Mouse (Mus musculus) kidney, embryonic 14.5 days (tissue): ENCODE measurements around the gene Ap2b1. TPM values are rescaled to one million over a fixed set of nuclear protein-coding genes. Genes with fewer than 3 reads are reported as not detected.

Source experiments
- ATAC-seq: fragments of 200-750 bp; cut with Nextera tagmentation; 2 replicates; pipeline ENCODE4 v1.8.0; 2017; ENCODE audit warnings: moderate number of reproducible peaks, mild to moderate bottlenecking, moderate TSS enrichment, moderate library complexity; ENCODE audit not compliant: low FRiP score, low TSS enrichment
- H3K27ac ChIP-seq: fragments of 300-500 bp; sonication (generic); 2 replicates; pipeline ENCODE4 v1.5.1; 2014; ENCODE audit warnings: low read depth, mild to moderate bottlenecking, low read length, moderate library complexity, mixed read lengths
- H3K27me3 ChIP-seq: fragments of 300-500 bp; sonication (generic); 2 replicates; pipeline ENCODE4 v1.6.1; 2014; ENCODE audit warnings: mild to moderate bottlenecking, low read length; ENCODE audit not compliant: control insufficient read depth, insufficient read depth
- H3K36me3 ChIP-seq: fragments of 300-500 bp; sonication (generic); 2 replicates; pipeline ENCODE4 v1.6.1; 2014; ENCODE audit warnings: low read length, mixed read lengths; ENCODE audit not compliant: control insufficient read depth, insufficient read depth
- H3K4me1 ChIP-seq: fragments of 300-500 bp; sonication (generic); 2 replicates; pipeline ENCODE4 v1.6.1; 2014; ENCODE audit warnings: low read length, mixed read lengths; ENCODE audit not compliant: control insufficient read depth, insufficient read depth
- H3K4me2 ChIP-seq: fragments of 300-500 bp; sonication (generic); replicated peaks from 2 replicates; pipeline ENCODE4 v1.6.1; 2014; ENCODE audit warnings: low read depth, mild to moderate bottlenecking, low read length
- H3K4me3 ChIP-seq: fragments of 300-500 bp; sonication (generic); 2 replicates; pipeline ENCODE4 v1.5.1; 2014; ENCODE audit warnings: mild to moderate bottlenecking, low read length
- H3K9ac ChIP-seq: fragments of 300-500 bp; sonication (generic); 2 replicates; pipeline ENCODE4 v1.6.1; 2014; ENCODE audit warnings: low read depth, mild to moderate bottlenecking, low read length, moderate library complexity
- H3K9me3 ChIP-seq: fragments of 300-500 bp; sonication (generic); 2 replicates; pipeline ENCODE4 v1.6.1; 2016; ENCODE audit warnings: low read length; ENCODE audit not compliant: control insufficient read depth
- WGBS: fragments of 180-500 bp; shearing (Covaris S2); extraction: QIAGEN DNeasy Blood & Tissue Kit; methylation state at CpG from one replicate; pipeline ENCODE4 v1.1.7; 2014; 5-methylcytosine and 5-hydroxymethylcytosine counted together
- polyA plus RNA-seq: library from polyadenylated mRNA; unstranded; fragments of >200 nt; fragmentation: Nextera tagmentation; extraction: Ambion mirVana; gene quantifications from 2 replicates; pipeline ENCODE4 v1.2.1, GENCODE M21; 2014

The Ap2b1 gene
- polyA plus RNA-seq, 1 experiment from 2014 or later = 83.8 TPM

DNA sequence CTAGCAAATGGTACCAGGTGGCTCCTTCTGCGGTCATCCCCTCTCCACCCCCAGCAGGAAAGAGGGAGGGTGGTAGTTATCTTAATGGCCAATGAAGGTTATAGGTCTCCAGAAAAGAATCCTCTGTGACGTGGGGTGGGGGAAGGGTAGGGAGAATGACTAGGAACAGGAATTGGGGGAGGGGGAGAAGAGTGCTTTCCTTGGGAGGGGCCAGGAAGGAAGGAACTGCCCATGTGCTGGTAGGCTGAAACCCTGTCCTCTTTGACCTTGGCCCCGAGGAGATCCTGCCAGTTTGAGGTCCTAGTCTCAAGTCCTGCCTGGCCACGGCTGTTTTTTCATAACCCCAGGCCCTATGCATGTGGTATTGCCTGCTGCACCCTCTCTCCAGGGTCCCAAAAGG lies 150.5 kb downstream of the Ap2b1 start:
- H3K4me2 ChIP-seq = no peak overlapping the region
- WGBS = 8% methylated on average over 4 of the region's 4 CpGs
- no peak overlapping the region for H3K9ac ChIP-seq
- no peaks in the 10 kb centered on the region for H3K9me3 ChIP-seq
- no peak overlapping the region for H3K4me3 ChIP-seq
- H3K27ac ChIP-seq = peak overlapping the region; percentile 76; the same call in 1 of the 2 replicates
- no peaks in the 10 kb centered on the region for H3K36me3 ChIP-seq
- H3K27me3 ChIP-seq = peaks cover 20% of the 10 kb centered on the region
- H3K4me1 ChIP-seq = peaks cover 22% of the 10 kb centered on the region
- ATAC-seq = no peak

DNA sequence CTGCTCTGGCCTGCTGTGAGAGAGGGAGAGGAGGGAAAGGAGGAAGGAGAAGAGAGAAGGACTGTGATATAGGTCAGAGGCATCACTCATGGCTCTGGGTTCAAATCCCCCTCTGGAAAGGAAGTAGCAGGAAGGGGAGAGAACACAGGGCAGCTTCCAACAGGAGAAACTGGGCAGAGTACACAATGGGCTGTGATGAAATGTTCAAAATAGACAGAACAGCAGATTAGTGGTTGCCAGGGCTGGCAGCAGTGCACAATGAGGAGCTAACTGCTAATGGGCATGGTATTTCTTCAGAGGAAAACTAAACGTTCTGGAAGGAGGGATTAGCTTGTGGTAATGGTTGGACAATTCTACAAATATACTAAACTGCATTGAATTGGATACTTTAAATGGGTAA lies 151.7 kb downstream of the Ap2b1 start:
- Histone ChIP-seq H3K27me3 (peaks cover 8% of the 10 kb centered on the region; the same call in 1 of the 2 replicates), H3K36me3 (no peaks in the 10 kb centered on the region), H3K4me2 (no peak overlapping the region), H3K27ac (no peak overlapping the region), H3K4me3 (no peak overlapping the region), H3K4me1 (peaks cover 25% of the 10 kb centered on the region), H3K9ac (no peak overlapping the region), H3K9me3 (no peaks in the 10 kb centered on the region)
- ATAC-seq = no peak
- 49% methylated on average over 1 of the region's 1 CpGs for WGBS

DNA sequence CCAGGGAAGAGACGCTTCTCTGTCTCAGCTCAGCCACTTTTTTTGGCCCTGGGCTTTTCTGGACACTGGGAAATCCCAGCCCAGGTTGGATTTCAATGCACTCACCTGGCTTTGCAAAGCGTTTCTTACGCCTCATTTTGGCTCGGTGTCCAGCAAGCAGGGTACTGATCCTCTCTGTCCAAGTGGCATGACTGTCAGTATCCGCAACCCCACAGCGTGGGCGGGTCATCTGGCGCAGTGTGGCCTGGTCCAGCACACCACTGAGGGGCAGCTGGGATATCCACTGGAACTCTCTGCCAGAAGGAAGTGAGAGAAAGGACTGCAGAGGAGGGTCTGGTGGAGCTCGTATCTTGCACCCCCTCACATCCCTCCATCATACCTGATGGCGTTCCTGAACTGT lies 152.5 kb downstream of the Ap2b1 start:
- Histone ChIP-seq H3K4me1 (peaks cover 25% of the 10 kb centered on the region), H3K4me3 (no peak overlapping the region), H3K4me2 (no peak overlapping the region), H3K9me3 (no peaks in the 10 kb centered on the region), H3K36me3 (no peaks in the 10 kb centered on the region), H3K27ac (no peak overlapping the region), H3K9ac (no peak overlapping the region), H3K27me3 (peaks cover 4% of the 10 kb centered on the region; the same call in 1 of the 2 replicates)
- no peak for ATAC-seq
- WGBS = 87% methylated on average over 10 of the region's 10 CpGs

DNA sequence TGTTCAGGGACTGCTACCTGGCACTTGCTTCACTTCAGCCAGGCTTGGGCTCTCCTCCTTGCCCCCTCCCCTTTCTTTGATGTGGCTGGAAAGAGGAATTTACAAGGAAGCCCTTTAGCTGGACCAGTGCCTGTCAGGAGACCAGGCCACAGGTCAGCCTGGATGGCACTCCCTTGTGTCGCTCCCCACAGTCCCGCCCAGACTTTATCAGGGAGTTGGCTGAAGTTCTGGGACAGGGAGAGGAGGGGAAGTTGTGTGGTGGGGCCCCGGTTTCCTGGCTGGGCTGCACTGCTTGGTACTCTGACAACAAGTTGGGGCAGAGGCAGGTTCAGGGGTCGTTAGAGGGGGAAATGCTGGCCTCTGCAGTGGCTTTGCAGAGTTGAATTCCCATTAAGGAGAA lies 155.7 kb downstream of the Ap2b1 start:
- no peak overlapping the region for H3K9ac ChIP-seq
- H3K9me3 ChIP-seq = no peaks in the 10 kb centered on the region
- WGBS = 8% methylated on average over 4 of the region's 4 CpGs
- ATAC-seq = no peak
- H3K27ac ChIP-seq = no peak overlapping the region
- no peaks in the 10 kb centered on the region for H3K27me3 ChIP-seq
- no peak overlapping the region for H3K4me2 ChIP-seq
- no peak overlapping the region for H3K4me3 ChIP-seq
- H3K4me1 ChIP-seq = peaks cover 14% of the 10 kb centered on the region
- no peaks in the 10 kb centered on the region for H3K36me3 ChIP-seq

Other genes with a start within 250 kb of the Ap2b1 start
- 3.3 and 3.8 TPM in 2 replicates for gene Slfn2, start 233.9 kb upstream of the Ap2b1 start, polyA plus RNA-seq
- 0.22 TPM in 1 of 2 replicates, not detected in the other for gene Slfn1, start 182.2 kb upstream of the Ap2b1 start, polyA plus RNA-seq
- 0.07 TPM in 1 of 2 replicates, not detected in the other for gene Slfn4, start 123.8 kb upstream of the Ap2b1 start, polyA plus RNA-seq
- 1.4 and 2.6 TPM in 2 replicates for gene Slfn3, start 107.7 kb upstream of the Ap2b1 start, polyA plus RNA-seq
- 0.10 and 0.18 TPM in 2 replicates for gene Slfn14, start 12.3 kb upstream of the Ap2b1 start, polyA plus RNA-seq
- gene Pex12, start 3.6 kb downstream of the Ap2b1 start, polyA plus RNA-seq = 10.7 and 13.7 TPM in 2 replicates
- 0.61 and 0.70 TPM in 2 replicates for gene Rasl10b, start 110.1 kb downstream of the Ap2b1 start, polyA plus RNA-seq
- not detected in 2 replicates for gene Gas2l2, start 130.4 kb downstream of the Ap2b1 start, polyA plus RNA-seq
- gene 1700020L24Rik, start 138.7 kb downstream of the Ap2b1 start, polyA plus RNA-seq = 0.44 TPM in 1 of 2 replicates, not detected in the other
- 0.55 and 1.1 TPM in 2 replicates for gene Mmp28, start 164.0 kb downstream of the Ap2b1 start, polyA plus RNA-seq
- gene Taf15, start 174.1 kb downstream of the Ap2b1 start, polyA plus RNA-seq = 20.3 and 28.1 TPM in 2 replicates
- not detected in 2 replicates for gene Heatr9, start 223.2 kb downstream of the Ap2b1 start, polyA plus RNA-seq
- 0.69 TPM in 1 of 2 replicates, not detected in the other for gene Ccl5, start 231.5 kb downstream of the Ap2b1 start, polyA plus RNA-seq